Comparison of ENCODE assay signal across 13 mouse cellular contexts in the genomic region with DNA sequence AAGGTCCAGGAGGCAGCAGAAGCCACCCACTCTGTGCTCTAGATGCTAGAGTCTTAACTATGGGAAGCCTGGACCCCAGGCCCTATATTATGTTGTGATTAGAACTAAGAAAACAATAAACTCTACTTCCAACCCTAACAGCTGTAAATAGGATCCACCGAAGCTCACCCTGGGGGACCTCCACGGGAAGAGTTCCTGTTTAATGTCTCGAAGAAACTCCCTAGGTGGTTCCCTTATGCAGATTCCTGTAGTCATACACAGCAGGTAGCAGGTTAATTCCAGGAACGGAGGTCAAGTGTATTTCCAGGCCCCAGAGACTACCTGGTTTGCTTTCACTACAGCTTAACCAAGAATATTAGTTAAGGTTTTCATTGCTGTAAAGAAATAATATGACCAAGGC.
"Had no signal": no experiment of that assay in that cellular context is flagged by ENCODE, and none has a peak within 500 bp of the region (broad histone marks: within the 10 kb centered on the region; RNA-seq: fewer than 3 reads in every experiment).

No protein-coding gene starts in this region.

- DNase-seq: cerebellum, postnatal 10 days; cerebellum, postnatal 14 days; cerebellum, postnatal 25 days; cerebellum, postnatal 36 days; embryo, embryonic 11 days; forebrain, postnatal 0 days; gastrocnemius, adult 2 months; gastrocnemius, postnatal 10 days; gastrocnemius, postnatal 14 days; gastrocnemius, postnatal 25 days; gastrocnemius, postnatal 36 days; heart, adult 18-20 months; heart, adult 2 months had no signal
